Mouse (Mus musculus): ENCODE measurements at regions not wholly inside any gene's neighbourhood (a gene's known extent, or its start where the extent isn't known, plus 50 kb on each side); places are given as distances from the start of the nearest gene placed in this dataset.
"Not testable (repeated sequence)": the region's sequence is repeated elsewhere in the genome, so short reads cannot be mapped to it uniquely, and the experiment has no call there.

GRCm38 (mm10) chr13:72280871-72281270, 317.3 kb upstream of the Irx1 start:
- no peak for DNase-seq (ENCODE audit: low spot score in 2 of 2)

DNA sequence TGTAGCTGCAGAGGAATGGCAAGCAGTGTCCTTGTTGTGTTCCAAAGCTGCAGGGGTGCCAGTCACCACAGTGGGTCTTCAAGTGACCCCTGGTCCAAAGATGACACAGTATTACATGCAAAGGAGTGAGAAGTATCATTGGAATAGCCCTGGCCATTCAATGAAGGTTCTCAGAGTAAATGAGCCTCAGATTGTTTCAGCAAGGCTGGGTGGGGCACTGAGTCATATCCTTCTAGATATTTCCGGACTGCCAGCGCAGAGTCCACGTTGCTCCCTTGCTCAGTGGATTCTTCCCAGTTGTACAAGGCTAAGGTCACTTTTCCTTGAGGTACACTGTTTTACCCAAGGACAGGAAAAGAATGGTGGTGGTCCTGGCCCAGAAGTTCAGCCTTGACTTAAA, 319.2 kb upstream of the Irx1 start:
- DNase-seq (ENCODE audit: low spot score in 2 of 2) = no peak

GRCm38 (mm10) chr13:72283701-72284100, 320.2 kb upstream of the Irx1 start:
- no peak for DNase-seq (ENCODE audit: low spot score in 2 of 2)

- no peak for DNase-seq (ENCODE audit: low spot score in 2 of 2)
Measured at GRCm38 (mm10) chr13:72286301-72286700, 322.8 kb upstream of the Irx1 start.

- no peak for DNase-seq (ENCODE audit: low spot score in 2 of 2)
Measured at GRCm38 (mm10) chr13:72288381-72289092, 325.0 kb upstream of the Irx1 start.

DNA sequence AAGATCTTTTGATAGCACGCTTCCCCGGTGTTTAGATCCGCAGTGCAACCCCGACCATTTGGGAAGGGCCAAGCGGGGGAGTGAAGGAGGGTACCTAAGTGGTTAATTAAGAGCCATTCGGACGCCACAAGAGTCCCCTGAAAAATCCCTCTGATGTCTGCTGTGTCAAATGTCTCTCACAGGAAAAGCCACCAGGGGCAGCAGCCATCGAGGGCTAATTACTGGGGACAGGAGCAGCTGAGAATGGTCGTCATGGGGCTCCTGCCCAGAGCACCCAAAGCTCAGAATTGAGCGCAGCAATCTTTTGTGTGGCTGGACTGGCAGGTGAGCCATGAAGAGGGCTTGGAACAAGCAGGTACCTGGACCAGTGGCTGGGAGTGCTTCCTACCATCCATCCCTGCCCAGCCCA, 325.6 kb upstream of the Irx1 start:
- no peak for DNase-seq (ENCODE audit: low spot score in 2 of 2)

- DNase-seq (ENCODE audit: low spot score in 2 of 2) = no peak
Measured at GRCm38 (mm10) chr13:72292361-72292760, 328.8 kb upstream of the Irx1 start.

GRCm38 (mm10) chr13:72293059-72293694, 329.7 kb upstream of the Irx1 start:
- no peak for DNase-seq (ENCODE audit: low spot score in 2 of 2)

- DNase-seq (ENCODE audit: low spot score in 2 of 2) = no peak
Measured at GRCm38 (mm10) chr13:72298264-72298870, 330.3 kb upstream of the Irx2 start.

DNA sequence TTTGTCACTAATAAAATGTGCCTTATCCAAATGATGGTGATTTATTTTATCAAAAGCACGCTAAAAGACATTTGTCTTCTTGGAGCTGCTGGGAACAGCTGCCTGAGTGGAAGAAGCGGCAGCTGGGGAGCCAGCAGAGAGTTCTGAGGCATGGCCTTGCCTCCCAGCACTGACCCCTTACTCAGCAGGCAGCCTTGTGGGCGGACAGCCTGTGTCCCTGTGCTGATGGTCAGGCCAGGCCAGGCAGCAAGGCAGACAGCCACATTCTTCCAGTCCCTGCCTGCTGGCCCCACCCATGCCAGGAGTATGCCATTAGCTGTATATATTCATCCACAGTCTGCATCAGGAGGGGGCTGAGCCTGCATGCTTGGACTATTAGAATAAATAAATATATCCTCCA, 329.0 kb upstream of the Irx2 start:
- no peak for DNase-seq (ENCODE audit: low spot score in 2 of 2)

DNA sequence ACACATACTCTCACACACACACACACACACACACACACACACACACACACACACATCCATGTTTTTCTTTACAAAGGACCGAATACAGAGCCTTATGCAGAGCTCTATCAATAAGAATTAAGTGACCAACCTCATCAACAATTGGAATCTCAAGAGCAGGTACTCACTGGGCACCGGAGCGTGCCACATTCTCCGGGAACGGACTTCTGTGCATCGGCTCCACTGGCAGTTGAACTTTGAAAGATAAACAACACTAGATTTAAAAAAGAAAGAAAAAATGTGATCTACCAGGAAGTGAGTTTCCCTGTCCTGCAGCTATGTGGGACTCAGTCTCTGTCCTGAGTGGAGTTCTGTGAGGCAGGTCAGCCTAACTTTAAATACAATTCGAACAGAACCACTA, 327.5 kb upstream of the Irx2 start:
- no peak for DNase-seq (ENCODE audit: low spot score in 2 of 2)

- no peak for DNase-seq (ENCODE audit: low spot score in 2 of 2)
Measured at GRCm38 (mm10) chr13:72301841-72302240, 326.8 kb upstream of the Irx2 start.

DNA sequence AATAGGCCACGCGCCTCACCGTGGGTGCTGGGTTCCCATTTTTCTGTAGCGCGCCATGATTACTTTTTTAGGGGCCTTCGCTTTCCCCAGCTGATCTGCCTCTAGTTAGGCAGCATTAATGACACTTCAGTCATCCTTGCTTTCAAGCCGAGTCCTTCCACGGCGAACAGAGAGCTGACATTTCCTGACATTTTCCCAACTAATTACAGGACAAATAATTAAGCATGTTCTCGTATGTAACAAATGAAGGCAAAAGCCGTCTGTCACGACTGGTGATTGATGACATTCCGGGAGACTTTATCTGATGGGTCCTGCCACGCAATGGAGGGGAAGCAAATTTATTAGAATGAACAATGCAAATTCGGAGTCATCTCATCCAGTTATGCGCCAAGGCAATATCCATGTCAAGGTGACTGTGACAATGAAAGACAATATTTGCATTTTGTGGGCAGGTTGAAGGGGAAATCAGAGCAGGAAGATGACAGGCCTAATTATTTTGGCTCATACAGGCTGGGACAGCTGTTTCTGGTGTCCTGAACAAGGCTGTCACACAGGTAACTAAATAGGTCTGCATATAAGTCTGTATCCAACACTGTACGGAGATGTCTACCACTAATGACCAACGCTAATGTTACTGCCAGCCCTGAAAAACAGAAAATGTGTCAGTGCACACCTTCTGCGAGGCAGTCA, 326.0 kb upstream of the Irx2 start:
- no peak for DNase-seq (ENCODE audit: low spot score in 2 of 2)

- no peak for DNase-seq (ENCODE audit: low spot score in 2 of 2)
Measured at GRCm38 (mm10) chr13:72303126-72303760, 325.4 kb upstream of the Irx2 start.

GRCm38 (mm10) chr13:72324041-72324690, 304.5 kb upstream of the Irx2 start:
- DNase-seq (ENCODE audit: low spot score in 2 of 2) = no peak

DNA sequence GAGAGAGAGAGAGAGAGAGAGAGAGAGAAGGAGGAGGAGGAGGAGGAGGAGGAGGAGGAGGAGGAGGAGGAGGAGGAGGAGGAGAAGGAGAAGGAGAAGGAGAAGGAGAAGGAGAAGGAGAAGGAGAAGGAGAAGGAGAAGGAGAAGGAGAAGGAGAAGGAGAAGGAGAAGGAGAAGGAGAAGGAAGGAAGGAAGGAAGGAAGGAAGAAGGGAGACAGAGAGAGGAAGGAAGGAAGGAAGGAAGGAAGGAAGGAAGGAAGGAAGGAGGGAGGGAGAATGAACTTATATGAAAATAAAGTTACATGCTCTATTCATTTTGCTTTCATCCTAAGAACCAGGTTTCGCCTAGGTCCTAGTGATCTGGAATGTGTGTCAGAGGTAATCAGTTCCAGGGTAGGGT, 302.4 kb upstream of the Irx2 start:
- DNase-seq (ENCODE audit: low spot score in 2 of 2) = not testable (repeated sequence)

- DNase-seq (ENCODE audit: low spot score in 2 of 2) = no peak
Measured at GRCm38 (mm10) chr13:72345647-72346133, 282.9 kb upstream of the Irx2 start.

GRCm38 (mm10) chr13:72346207-72346943, 282.2 kb upstream of the Irx2 start:
- DNase-seq (ENCODE audit: low spot score in 2 of 2) = no peak

- DNase-seq (ENCODE audit: low spot score in 2 of 2) = no peak
Measured at GRCm38 (mm10) chr13:72346944-72347586, 281.6 kb upstream of the Irx2 start.

- no peak for DNase-seq (ENCODE audit: low spot score in 2 of 2)
Measured at GRCm38 (mm10) chr13:72352641-72353181, 275.9 kb upstream of the Irx2 start.

Data from thymus, postnatal 10 days (tissue).